Mouse (Mus musculus): Measurements from ENCODE around the gene Lxn.

Lxn gene

DNA sequence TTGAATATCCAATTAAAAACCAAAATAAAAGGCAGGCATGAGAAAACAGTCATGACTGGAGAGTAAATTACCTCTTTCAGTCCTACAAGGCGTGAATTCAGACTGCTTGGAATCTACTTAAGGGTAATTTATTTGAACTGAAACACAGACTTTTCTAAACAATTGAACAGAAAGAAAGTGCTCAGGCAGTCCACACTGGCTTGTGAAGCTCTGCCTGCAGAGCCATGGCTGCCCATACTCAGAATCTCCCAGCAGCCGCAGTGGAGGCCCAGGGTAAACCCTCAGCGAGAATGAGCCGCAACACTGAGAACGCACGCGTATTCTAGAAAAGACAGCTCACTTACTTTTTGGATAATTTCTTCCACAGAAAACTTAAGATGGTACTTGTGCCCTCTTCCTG lies 1.7 kb downstream of the Lxn start:
- DNase-seq (ENCODE audit: low spot score) = no peak

GRCm38 (mm10) chr3:67459881-67460280 lies 3.8 kb downstream of the Lxn start:
- DNase-seq (ENCODE audit: low spot score) = no peak

DNA sequence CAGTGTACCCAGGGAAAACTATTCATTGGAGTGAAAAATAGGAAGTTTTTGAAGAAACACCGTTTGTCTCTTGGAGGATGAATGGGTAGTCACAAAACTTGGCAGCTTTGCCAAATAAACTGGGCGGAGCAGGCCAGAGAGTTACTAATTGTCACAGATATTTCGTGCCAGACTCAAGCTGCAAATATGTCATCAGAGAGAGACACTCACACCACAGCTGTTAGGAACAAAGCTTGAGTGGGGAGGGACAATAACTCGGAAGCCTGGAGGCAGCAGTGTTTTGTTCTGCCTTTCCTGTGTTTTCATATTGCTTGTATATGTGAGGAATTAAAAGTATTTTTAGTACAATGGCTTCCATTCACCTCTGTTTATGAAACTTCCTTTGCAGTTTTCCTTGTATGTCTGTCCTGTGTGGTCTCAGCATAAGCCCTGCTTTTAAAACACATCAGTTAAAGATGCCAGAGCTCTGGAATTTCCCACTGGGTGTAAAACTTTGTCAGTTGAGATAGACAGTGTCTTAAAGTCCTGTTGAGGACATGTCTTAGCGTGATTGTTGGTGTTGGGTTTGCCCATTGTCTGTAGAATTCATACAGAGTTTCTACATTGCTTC lies 13.0 kb downstream of the Lxn start:
- no peak for DNase-seq (ENCODE audit: low spot score)

- DNase-seq (ENCODE audit: low spot score) = no peak
These were observed 14.1 kb downstream of the Lxn start for GRCm38 (mm10) chr3:67449660-67450059.

- no peak for DNase-seq (ENCODE audit: low spot score)
These were observed 16.6 kb downstream of the Lxn start for GRCm38 (mm10) chr3:67447143-67447542.

GRCm38 (mm10) chr3:67434011-67434410 lies 29.7 kb downstream of the Lxn start:
- no peak for DNase-seq (ENCODE audit: low spot score)

GRCm38 (mm10) chr3:67429999-67430380 lies 33.7 kb downstream of the Lxn start, which contains the start of gene Gfm1:
Gene Gfm1, plus strand, starts transcription at chr3:67430096.
- peak; percentile 90 for DNase-seq (ENCODE audit: low spot score)

DNA sequence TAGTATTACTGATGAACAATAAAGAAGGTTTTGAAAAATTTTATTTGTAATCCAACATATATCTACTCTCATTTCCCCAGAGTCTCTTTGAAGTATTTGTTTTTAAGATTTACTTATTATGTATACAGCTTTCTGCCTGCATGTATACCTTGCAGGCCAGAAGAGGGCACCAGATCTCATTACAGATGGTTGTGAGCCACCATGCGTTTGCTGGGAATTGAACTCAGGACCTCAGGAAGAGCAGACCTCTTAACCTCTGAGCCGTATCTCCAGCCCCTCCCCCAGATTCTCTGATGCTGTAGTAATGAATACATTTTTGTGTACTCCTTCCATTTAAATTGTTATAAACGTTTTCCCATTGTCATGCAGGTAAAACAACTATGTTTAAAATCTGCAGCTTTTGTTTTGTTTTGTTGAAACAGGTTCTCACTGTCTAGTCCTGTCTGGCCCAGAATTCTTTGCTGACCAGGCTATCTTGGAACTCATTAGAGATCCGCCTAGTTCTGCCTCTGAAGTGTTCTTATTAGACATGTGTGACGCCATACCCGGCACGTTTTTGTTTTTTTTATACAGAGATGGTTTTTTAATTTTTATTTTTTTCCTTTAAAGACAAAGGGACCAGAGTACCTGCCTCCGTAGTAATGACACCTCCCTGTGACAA lies 34.3 kb downstream of the Lxn start:
- no peak for DNase-seq (ENCODE audit: low spot score)

Data from adipocyte (in vitro differentiated cells).